8 mouse cellular contexts compared by ENCODE assay signal in the genomic region with DNA sequence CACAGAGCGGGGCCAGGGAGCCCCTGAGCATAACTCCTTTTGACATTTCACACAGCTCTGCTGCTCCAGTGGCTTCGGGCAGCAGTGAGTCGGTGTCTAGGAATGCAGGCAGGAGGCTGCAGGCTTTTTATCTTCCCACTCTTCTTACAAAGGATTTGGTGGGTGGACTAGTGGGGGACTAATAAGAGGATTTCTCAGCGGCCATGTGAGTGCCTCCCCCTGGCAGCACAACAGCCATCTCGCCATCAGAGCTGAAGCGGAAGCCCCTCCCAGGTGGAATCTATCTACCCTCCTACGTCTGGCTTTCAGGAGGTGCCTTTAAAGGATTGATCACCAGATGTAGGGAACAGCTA. TPM values are rescaled to one million over a fixed set of nuclear protein-coding genes. Genes with fewer than 3 reads are reported as not detected.
DNase-seq lines count a peak whose midpoint lies in the region; ATAC-seq lines count a peak whose summit lies in the region.

No protein-coding gene starts in this region.

- DNase-seq in heart, adult 9 months (ENCODE audit: low spot score in 2 of 2): no peak
- peak; percentile 64 for DNase-seq in brain, adult 2 months (ENCODE audit: low read depth, low spot score)
- DNase-seq in hindbrain, embryonic 10.5 days (ENCODE audit: low spot score): peak; percentile 28
- DNase-seq in neural tube, embryonic 11.5 days (ENCODE audit: low spot score): peak; percentile 65
- DNase-seq in gastrocnemius, adult 8-10 months (ENCODE audit: low spot score in 2 of 2): no peak
- DNase-seq in kidney, postnatal 25 days: no peak
- no peak for DNase-seq in gastrocnemius, postnatal 10 days

- peak overlapping the region in 1 of 2 experiments; percentile 10; a peak in 1 of 4 replicates for H3K4me3 ChIP-seq in heart, embryonic 14.5 days (ENCODE audit: control insufficient read depth in 1 of 2, insufficient read depth in 1 of 2, low read depth in 1 of 2, low read length in 2 of 2)
- no peak overlapping the region for H3K4me3 ChIP-seq in hindbrain, embryonic 10.5 days
- no peak overlapping the region for H3K4me3 ChIP-seq in neural tube, embryonic 11.5 days (ENCODE audit: low read depth, low read length)

- no peaks in the 10 kb centered on the region for H3K36me3 ChIP-seq in heart, embryonic 14.5 days (ENCODE audit: control insufficient read depth, insufficient read depth, low read length)
- H3K36me3 ChIP-seq in hindbrain, embryonic 10.5 days: no peaks in the 10 kb centered on the region
- no peaks in the 10 kb centered on the region for H3K36me3 ChIP-seq in neural tube, embryonic 11.5 days (ENCODE audit: control insufficient read depth, insufficient read depth, low read length)

- H3K4me1 ChIP-seq in heart, embryonic 14.5 days (ENCODE audit: control insufficient read depth in 2 of 2, insufficient read depth in 2 of 2, low read length in 2 of 2): peaks cover 35 to 52% of the 10 kb centered on the region in 2 experiments
- H3K4me1 ChIP-seq in hindbrain, embryonic 10.5 days (replicated peaks): peaks cover 43% of the 10 kb centered on the region
- peaks cover 17% of the 10 kb centered on the region for H3K4me1 ChIP-seq in neural tube, embryonic 11.5 days (ENCODE audit: control insufficient read depth, insufficient read depth, low read length)

- peak overlapping the region; percentile 92 for H3K27ac ChIP-seq in heart, embryonic 14.5 days (replicated peaks in 1 of 2; ENCODE audit: control insufficient read depth in 1 of 2, insufficient read depth in 1 of 2, low read depth in 2 of 2, low read length in 2 of 2)
- peak overlapping the region; percentile 62 for H3K27ac ChIP-seq in hindbrain, embryonic 10.5 days
- H3K27ac ChIP-seq in neural tube, embryonic 11.5 days (ENCODE audit: low read depth, low read length): peak overlapping the region; percentile 31

- H3K27me3 ChIP-seq in heart, embryonic 14.5 days (ENCODE audit: control insufficient read depth, insufficient read depth, low read length): no peaks in the 10 kb centered on the region
- no peaks in the 10 kb centered on the region for H3K27me3 ChIP-seq in hindbrain, embryonic 10.5 days (ENCODE audit: insufficient read depth, poor library complexity, severe bottlenecking)
- no peaks in the 10 kb centered on the region for H3K27me3 ChIP-seq in neural tube, embryonic 11.5 days (ENCODE audit: control insufficient read depth, insufficient read depth, low read length)

- no peaks in the 10 kb centered on the region for H3K9me3 ChIP-seq in heart, embryonic 14.5 days (ENCODE audit: control insufficient read depth, low read length)
- no peaks in the 10 kb centered on the region for H3K9me3 ChIP-seq in hindbrain, embryonic 10.5 days
- no peaks in the 10 kb centered on the region for H3K9me3 ChIP-seq in neural tube, embryonic 11.5 days (ENCODE audit: control insufficient read depth, low read length)

- H3K4me2 ChIP-seq in heart, embryonic 14.5 days (ENCODE audit: low read length): peak overlapping the region; percentile 57
- H3K4me2 ChIP-seq in neural tube, embryonic 11.5 days (ENCODE audit: low read depth): peak overlapping the region; percentile 16; the same call in 1 of the 2 replicates

- no peak for ATAC-seq in heart, embryonic 14.5 days (ENCODE audit: insufficient number of reproducible peaks, insufficient read depth, low FRiP score, low read depth)
- ATAC-seq in neural tube, embryonic 11.5 days (ENCODE audit: insufficient read depth, low FRiP score, low TSS enrichment): no peak

- WGBS in heart, embryonic 14.5 days: 8% methylated on average over 7 of the region's 7 CpGs
- WGBS in hindbrain, embryonic 10.5 days: 28% methylated on average over 7 of the region's 7 CpGs
- 16% methylated on average over 7 of the region's 7 CpGs for WGBS in neural tube, embryonic 11.5 days

- H3K9ac ChIP-seq in heart, embryonic 14.5 days (ENCODE audit: low read length): peak overlapping the region; percentile 64
- H3K9ac ChIP-seq in neural tube, embryonic 11.5 days (ENCODE audit: low read length): peak overlapping the region; percentile 10

RNA-seq across cellular contexts. Expression of a gene that starts 34.7 kb away (rescaled TPM):
- polyA plus RNA-seq in heart, embryonic 14.5 days (2014; fragmentation: Nextera tagmentation; extraction: Ambion mirVana): 58.1 and 60.3 TPM in 2 replicates
- polyA plus RNA-seq in hindbrain, embryonic 10.5 days (2016; fragmentation: Nextera tagmentation; extraction: Ambion mirVana): 62.0 and 82.2 TPM in 2 replicates
- polyA plus RNA-seq in neural tube, embryonic 11.5 days (2014; fragmentation: Nextera tagmentation; extraction: Ambion mirVana): 77.5 and 91.8 TPM in 2 replicates
- total RNA-seq in gastrocnemius, adult 8-10 months (2022): 10 to 100 TPM; 10.9 to 12.5 (median 11.9) TPM
- 10 to 100 TPM; 18.0 to 20.6 TPM for total RNA-seq in gastrocnemius, postnatal 10 days (2021)

RNA-seq across cellular contexts. Expression of a gene that starts 44.1 kb away (rescaled TPM):
- 32.2 TPM in 2 replicates for polyA plus RNA-seq in heart, embryonic 14.5 days (2014; fragmentation: Nextera tagmentation; extraction: Ambion mirVana)
- polyA plus RNA-seq in hindbrain, embryonic 10.5 days (2016; fragmentation: Nextera tagmentation; extraction: Ambion mirVana): 9.3 and 9.4 TPM in 2 replicates
- polyA plus RNA-seq in neural tube, embryonic 11.5 days (2014; fragmentation: Nextera tagmentation; extraction: Ambion mirVana): 9.3 and 15.7 TPM in 2 replicates
- 10 to 100 TPM; 28.3 to 39.0 (median 36.6) TPM for total RNA-seq in gastrocnemius, adult 8-10 months (2022)
- total RNA-seq in gastrocnemius, postnatal 10 days (2021): 10 to 100 TPM; 11.0 to 15.8 TPM

Comparison
In these comparisons a context has a peak if more than half of its experiments do, and no peak if none do; other contexts are left out.
1. H3K27ac ChIP-seq: peak in every context shown above with its lines; median percentile 92 in heart, embryonic 14.5 days; 62 in hindbrain, embryonic 10.5 days; 31 in neural tube, embryonic 11.5 days.
2. DNase-seq: peak in brain, adult 2 months (single experiment), hindbrain, embryonic 10.5 days (single experiment) and neural tube, embryonic 11.5 days (single experiment); none in heart, adult 9 months (0 of 2), gastrocnemius, adult 8-10 months (0 of 2), kidney, postnatal 25 days (0 of 2) and gastrocnemius, postnatal 10 days (single experiment).